Mouse (Mus musculus): ENCODE measurements at regions not wholly inside any gene's neighbourhood (a gene's known extent, or its start where the extent isn't known, plus 50 kb on each side); places are given as distances from the start of the nearest gene placed in this dataset.

DNA sequence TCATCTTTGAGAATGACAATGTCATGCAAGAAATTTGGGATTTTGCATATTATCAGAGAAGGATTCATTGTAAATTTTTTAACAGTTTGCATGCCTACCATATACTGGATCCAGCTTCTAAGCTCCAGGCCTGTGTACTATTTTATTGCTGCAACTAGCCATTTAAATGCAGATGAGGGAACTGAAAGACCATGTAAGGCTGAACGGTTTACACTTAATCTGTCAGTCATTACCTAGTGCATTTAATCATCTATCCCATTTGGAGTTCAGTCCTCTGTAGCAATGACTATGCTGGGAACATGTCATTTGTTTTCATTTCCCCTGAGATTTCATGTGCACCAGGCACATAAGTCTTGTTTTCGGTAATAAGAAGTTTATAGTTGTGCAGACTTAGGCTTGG lies 631.8 kb upstream of the Gm21961 start:
- no peak for DNase-seq (ENCODE audit: low spot score in 2 of 2)

DNA sequence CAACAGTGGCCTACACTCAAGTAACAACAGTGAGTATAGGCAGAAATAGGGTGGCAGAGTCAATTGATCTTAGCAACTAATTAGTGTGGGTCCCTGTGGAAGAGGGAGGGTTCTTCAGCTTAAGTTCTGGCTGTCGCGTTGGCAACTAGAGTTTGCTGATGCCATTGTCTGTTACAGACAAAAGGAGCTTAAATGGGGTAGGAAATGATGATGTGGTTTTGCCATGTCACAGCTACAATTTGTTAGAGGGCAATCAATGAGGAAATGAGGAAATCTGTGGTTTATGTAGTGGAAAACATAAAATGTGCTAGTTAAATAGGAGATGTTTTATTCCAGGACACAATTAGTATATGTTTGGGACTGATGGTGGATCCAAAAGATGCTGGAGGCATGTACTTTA lies 624.8 kb upstream of the Gm21961 start:
- DNase-seq (ENCODE audit: low spot score in 2 of 2) = no peak

DNA sequence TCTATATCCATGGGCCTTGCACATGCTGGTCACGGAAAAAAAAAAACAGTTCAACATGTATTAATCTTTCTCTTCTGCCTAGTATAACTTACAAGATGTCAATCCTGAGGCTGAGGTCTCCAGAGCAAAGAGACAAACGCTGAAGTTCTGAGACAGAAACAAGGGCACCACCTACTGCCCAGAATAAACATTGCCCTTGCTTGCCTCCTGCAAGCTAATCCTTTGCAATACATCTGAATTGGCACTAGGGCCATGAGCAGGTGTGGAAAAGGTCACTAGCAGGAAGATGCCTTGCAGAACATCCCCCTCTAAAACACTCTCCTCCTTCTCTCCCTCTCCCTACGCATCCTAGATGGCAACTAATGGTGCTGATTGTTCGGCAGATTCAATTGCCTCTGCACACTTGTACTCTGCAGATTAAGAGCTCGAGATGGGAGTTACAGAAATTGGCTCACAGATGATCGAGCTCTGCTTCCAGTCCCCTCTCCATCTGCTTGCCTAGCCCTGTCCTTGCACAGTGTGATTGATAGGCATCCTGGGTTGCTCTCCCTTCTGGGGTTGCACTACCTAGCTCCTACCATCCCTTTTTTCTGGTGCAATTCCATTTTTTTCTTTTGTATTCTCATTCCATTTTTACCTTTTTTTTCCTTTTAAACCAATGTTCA lies 622.9 kb upstream of the Gm21961 start:
- peak; percentile 57 to 63 for DNase-seq (ENCODE audit: low spot score in 2 of 2)

DNA sequence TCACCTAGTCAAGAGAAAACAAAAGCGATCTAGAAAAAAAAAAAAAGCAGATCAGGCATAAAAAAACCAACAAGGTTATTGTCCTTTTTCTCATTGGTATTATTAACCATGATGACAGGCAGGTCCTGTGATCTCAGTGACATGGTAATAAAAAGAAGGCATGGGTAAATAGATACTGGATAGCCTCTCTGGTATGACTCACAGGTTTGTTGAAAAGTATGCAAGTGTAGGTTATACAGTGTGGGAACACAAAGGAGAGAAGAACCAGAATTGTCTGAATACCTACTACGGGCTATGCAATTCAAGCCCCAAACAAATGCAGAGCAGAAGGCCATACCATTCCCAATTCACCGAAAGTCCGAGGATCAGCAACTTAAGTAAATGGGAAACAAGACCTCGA lies 617.7 kb upstream of the Gm21961 start:
- DNase-seq (ENCODE audit: low spot score in 2 of 2) = no peak

DNA sequence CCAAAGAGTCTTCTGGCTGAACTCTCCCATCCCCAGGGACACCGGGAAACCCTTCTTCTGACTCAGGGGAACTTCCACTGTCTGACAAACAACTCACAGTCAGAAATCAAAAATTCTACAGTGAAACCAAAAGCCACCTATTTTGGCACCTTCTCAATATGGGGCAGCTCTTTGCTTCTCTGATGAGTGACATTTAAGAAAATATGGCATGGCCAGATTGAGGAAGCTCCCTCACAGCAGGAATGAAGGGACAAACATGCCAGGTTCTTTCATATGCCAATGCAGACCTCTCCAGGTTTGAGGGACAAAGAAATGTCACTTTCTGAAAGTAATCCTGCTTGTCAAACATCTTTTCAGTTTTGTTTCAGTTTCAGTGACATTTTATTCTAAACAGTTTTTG lies 615.8 kb upstream of the Gm21961 start:
- DNase-seq (ENCODE audit: low spot score in 2 of 2) = no peak

DNA sequence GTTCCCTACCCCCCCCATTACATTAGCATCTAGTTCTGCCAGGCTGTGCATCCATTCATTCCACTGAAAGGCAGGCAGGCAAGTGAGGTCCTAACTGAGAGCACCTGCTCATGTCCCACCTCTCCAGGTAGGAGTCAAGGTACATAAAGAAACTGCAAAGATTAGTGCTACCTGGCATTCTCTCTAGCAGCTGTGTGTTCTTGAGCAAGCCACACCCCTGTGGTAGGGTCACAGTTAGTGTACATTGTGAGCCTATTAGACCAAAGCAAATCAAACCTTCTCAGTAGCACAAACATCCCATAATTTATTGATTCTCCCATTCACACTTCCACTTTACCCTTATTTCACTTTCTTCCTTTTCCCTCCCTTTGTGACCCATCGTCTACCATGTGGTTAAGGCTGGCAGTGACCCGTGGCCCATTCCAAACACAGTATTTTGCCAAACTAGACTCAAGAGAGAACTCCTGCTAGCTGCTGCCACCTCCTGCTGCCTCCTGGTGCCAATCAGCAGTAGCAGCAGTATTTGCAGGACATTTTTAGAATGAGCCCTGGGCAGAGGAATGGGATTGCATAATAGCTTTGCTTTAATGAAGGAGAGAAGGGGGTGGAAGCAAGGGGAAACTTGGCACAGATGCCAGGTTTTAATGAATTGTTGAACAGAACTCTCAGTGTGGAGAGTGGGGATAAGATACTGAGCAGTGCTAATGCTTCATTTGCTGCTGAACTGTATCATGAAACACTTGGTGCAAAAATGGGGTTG lies 578.2 kb upstream of the Gm21961 start:
- peak in 1 of 2 experiments; percentile 40 for DNase-seq (ENCODE audit: low spot score in 2 of 2)

DNA sequence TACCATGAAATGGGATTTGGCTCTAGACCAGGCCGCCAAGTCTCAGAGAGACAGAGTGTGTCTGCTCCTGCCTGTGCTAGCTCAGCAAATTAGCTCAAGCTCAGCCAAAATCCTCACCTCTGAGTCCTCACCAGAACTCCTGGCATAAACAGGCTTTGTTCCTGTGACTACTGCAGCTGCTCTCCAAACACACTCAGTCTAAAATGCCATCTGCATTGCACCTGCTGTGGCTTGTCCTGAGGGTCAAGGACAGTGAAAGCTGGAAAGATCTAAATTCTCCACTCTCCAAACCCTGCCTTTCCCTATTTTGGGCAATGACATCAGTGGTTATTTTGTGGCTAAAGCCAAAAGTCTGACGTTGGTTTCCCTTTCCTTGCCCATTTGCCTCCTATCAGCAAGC lies 570.9 kb upstream of the Gm21961 start:
- DNase-seq (ENCODE audit: low spot score in 2 of 2) = no peak

DNA sequence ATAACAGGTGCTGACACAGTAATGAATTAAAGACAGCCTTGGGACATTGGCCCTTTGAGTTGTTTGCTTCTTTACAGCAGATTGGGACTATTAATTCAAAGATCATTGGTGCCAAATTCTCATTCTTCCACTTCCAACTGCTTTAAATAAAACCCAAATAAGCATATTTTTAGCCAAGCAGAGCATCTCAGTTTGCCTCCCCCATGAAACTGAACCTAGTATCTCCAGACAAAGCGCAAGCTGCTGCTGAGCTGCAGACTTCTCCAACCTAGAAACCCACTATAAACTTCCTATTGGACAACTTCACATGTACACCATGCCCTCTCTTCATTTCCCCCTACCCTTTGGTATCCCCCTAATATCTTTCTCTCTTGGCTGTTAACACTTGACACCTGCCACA lies 564.6 kb upstream of the Gm21961 start:
- DNase-seq (ENCODE audit: low spot score in 2 of 2) = no peak

DNA sequence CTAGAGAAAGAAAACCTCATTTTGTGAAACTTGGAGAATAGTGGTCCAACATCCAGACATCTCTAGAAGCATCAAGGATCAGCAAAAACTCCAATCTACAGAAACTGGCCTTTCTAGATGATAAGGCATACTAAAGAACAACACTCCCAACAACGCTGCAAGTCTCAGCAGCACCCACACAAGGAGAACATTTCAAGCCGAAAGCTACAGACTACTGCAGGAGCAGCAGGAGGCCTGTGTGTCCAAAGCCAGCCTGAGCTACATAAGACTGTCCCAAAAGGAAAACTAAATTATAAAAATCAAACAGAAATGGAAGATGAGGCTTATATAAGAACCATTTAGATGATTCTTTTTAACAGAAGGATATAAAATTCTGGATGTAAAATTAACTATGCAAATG lies 553.2 kb upstream of the Gm21961 start:
- no peak for DNase-seq (ENCODE audit: low spot score in 2 of 2)

DNA sequence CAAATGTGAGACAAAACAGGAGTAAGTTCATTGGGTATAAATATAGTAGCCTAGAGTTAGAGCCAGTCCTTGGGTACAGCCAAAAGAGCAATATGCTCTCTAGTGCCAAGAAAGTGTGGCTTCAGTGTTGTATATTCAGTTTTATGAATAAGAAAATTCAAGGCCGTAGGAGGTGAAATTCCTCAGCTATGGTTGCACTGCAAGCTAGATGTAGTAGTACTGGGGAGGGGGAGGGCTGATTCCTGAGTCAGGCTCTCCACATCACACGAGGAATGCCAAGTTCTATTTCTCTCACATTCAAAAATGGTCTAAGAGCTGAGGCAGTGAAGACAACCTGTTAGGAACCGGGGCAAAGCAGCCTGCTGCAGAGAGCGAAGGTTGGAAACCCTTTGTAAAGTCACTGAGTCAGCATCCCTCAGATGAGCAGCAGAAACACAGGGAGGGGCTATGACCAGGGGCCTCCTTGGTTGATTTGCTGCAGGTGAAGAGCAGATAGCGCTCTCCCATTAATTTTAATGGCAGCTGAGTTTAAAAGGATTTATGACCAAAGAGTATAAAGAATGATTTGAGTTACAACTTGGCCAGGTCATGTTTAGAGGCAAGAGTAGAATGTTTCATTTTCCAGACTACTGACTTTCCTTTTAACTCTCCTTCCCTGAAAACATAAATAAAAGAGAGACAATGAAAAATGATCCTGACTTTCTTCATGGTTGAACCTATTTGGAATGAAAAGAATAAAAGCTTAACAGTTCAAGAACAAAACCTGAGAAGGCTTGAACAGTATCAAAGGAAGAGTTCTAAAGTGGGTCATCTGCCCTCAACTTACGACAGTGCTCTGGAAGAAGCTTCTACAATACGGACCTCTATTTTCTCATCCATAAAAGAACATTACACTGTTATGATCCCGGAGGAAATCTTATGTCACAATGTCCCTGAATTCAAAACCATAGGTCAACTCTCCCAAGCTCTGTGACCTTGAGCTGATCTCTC lies 543.4 kb upstream of the Gm21961 start:
- DNase-seq (ENCODE audit: low spot score in 2 of 2) = no peak

DNA sequence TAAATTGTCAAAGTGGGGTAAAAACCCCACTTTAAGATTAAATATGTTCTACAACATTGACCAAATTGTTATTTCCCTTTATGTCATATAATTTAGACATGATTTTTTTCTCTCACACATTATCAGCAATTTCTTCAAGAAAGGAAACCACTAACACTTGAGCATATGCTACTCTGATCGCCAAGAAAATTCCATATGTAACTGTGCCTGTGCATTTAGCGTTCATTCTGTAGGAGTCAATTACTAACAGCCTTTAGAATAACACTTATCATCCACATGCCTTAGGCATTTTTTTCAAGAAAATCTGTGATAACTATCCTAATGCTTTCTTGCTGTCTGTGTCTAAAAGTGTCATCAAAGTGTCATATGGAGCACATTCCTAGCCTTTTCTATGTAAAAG lies 534.3 kb upstream of the Gm21961 start:
- no peak for DNase-seq (ENCODE audit: low spot score in 2 of 2)

DNA sequence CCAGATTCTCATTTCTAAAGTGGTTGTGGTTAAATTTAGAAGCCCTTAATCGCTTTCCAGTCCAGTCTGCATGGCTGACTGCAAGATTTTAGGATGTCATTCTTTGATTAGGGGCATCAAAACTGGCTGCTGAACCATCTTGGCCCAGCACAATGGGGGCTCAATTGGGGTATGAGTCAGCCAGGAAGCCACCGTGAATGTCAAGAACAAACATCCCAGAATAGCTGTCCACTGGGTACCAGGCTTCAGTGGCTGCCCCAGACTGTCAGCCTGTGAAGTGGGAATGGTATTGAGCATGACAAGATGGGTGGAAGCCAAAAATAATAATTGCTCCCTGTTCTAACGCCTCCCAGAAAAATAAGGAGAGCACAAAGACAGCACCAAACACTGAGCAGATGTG lies 520.9 kb upstream of the Gm21961 start:
- no peak for DNase-seq (ENCODE audit: low spot score in 2 of 2)

DNA sequence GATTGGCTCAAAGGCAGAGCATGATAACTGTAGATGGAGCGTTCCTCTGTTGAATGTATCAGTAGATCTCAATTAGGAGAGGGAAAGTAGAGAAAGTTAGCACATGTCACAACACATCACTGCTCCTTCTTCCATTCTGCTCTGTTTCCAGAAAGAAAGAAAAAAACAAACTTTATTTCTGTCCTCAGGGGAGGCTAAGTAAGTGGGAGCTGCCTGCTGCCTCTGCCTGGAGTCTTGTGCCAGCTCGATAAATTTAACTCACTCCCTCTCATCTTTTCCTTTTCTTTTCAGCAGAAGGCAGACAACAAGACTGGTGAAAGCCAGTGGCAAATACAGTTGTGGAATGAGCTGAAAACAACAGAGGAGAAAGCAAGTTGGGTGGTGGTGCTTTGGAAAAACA lies 517.5 kb upstream of the Gm21961 start:
- DNase-seq (ENCODE audit: low spot score in 2 of 2) = peak in 1 of 2 experiments; percentile 6

DNA sequence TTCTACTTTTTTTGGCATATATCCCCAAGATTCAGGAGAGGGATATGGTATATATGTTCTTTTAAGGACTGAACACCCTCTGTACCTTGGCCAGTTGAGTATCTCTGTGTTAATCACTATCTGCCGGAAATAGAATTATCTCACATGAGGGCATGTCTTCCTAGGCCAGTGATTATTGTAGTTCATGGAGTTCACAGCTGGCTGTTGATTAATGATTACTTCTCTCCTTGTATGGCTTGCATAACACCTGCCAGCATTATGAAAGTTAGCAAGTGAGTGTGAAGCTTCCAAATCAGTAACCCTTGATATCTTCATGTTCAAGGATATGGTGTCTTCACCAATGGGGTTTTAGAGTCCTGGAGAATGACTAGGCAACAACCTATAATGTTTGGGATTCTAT lies 488.0 kb upstream of the Gm21961 start:
- DNase-seq (ENCODE audit: low spot score in 2 of 2) = no peak

DNA sequence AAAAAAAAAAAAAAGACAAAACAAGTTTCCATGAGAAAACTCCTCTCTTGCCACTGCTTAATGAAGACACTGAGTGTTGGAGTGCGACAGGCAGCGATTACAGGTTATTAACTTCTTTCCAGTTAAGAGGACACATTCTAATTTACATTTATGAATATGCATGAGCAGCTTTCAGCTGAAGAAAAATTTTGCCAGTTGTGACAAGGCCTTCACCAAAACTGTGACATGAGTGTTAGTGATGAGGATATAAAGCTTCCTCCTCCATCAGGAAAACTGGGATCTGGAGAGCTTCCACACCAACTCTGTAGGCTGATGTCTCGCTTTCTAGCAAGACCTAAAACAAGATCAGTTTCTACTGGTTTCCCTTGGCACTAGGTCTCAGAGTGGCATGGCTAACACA lies 464.2 kb upstream of the Gm21961 start:
- DNase-seq (ENCODE audit: low spot score in 2 of 2) = no peak

DNA sequence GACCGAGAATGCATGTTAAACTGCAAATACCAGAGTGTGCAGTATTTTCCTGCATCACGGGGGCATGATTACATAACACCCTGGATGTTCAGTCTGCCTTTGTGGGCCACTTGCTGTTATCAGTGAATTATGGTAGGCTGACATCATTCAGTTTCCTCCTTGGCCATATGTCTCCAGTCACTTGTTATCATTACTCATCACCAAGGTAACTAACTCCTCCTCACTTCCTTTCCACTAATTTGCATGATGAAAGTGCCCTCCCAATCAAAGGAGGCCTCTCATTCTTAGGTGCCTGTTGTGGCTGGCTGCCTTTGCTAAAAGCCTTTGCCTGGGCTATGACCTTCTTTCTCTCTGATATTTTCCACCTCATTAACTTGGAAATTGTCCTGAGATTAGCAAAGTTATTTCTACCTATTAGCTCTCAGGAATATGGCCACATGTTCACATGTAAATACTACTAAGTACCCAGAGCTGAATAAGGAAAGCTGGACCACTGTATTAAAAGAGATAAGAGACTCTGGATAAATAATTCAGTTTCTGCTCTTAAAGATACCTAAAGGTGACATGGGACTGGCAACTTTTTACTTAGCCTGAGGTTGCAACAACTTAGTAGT lies 440.6 kb upstream of the Gm21961 start:
- no peak for DNase-seq (ENCODE audit: low spot score in 2 of 2)

DNA sequence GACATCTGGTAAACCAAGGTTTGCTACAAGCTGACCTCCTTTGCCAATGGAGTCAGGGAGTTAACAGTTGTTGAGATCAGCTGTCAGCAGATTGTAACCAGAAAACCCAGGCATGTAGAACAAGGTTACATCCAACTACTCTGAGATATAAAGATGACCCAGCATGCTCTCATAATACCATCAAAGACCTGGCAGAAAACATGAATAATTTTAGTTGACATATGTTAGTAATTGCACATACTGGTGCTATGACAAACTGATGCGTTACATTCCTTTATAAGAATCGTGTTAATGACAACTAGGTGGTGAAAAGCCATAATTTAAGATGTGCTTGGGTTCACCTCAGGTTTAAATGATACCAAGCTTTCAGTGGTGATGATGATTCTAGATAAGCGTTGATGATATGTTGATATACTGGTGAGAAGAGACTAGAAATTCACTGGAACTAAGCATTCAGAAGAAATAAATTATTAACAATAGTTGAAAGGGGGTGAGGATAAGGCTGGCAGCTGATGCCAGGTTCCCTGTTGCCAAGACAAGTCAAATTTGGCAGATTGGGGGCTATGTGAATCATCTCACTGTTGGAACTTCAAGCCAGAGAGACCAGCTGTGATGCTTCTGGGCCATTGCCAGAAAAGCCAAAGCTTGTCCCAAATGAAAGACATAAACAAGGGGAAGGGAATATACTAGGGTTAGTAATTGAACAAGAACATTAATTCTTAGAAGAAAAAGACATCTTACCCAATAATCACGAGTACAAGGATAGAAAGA lies 437.7 kb upstream of the Gm21961 start:
- no peak for DNase-seq (ENCODE audit: low spot score in 2 of 2)

DNA sequence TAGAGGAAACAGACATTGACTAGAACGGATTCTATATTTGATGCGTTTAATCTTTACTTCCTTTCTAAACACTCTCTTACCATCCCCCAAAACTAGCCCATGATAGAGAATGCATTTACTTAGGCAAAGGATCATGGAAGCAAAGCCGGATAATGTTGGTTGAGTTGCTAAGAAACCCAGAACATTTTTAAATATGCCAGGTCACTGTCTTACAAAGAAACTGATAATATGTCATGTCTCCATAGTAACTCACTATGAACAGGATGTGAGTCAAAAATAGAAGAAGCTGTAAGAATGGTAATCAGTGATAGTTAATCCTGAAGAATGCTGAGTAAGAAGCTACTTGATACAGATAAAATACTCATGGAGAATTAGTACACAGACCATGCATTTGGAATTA lies 405.0 kb upstream of the Gm21961 start:
- DNase-seq (ENCODE audit: low spot score in 2 of 2) = no peak
